Mouse (Mus musculus): Measurements from ENCODE around the gene Hck. TPM values are rescaled to one million over a fixed set of nuclear protein-coding genes. Genes with fewer than 3 reads are reported as not detected.

Gene Hck
- polyA plus RNA-seq, 1 experiment from 2014 or later: 4.9 TPM

GRCm38 (mm10) chr2:153117051-153117486 lies 8.8 kb downstream of the Hck start:
- Histone ChIP-seq H3K9me3 (replicated peaks; ENCODE audit: control insufficient read depth, low read length, poor library complexity, severe bottlenecking) (no peaks in the 10 kb centered on the region), H3K36me3 (ENCODE audit: control insufficient read depth, insufficient read depth, low read length) (no peaks in the 10 kb centered on the region), H3K27me3 (ENCODE audit: control insufficient read depth, insufficient read depth, low read depth, low read length) (no peaks in the 10 kb centered on the region), H3K4me3 (ENCODE audit: low read depth, low read length) (no peak overlapping the region), H3K4me1 (ENCODE audit: control insufficient read depth, insufficient read depth, low read length) (no peaks in the 10 kb centered on the region), H3K27ac (ENCODE audit: low read length) (no peak overlapping the region), H3K9ac (ENCODE audit: low read depth, low read length) (no peak overlapping the region), H3K4me2 (ENCODE audit: low read length) (no peak overlapping the region)
- no peak for ATAC-seq
- WGBS: 81% methylated on average over 7 of the region's 7 CpGs

DNA sequence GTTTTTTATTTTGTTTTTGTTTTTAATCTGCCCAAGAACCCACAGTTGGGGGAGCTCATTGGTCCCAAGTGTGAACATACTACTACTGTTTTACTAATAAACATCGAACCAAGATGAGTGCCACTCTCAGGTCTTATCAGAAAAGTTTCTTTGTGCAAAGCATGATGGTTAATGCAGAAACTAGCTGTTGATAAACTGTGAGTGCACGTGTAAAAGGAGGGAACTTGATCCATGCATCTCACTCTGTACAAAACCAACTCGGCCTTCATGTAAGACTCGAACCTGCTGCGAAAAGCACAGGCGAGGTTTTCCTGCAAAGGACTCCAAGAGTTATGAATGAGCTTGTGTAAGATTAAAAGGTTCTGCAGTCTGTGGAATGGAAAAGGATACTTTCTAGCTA lies 11.2 kb downstream of the Hck start:
- Histone ChIP-seq H3K27ac (ENCODE audit: low read length) (no peak overlapping the region), H3K9me3 (replicated peaks; ENCODE audit: control insufficient read depth, low read length, poor library complexity, severe bottlenecking) (no peaks in the 10 kb centered on the region), H3K27me3 (ENCODE audit: control insufficient read depth, insufficient read depth, low read depth, low read length) (no peaks in the 10 kb centered on the region), H3K4me1 (ENCODE audit: control insufficient read depth, insufficient read depth, low read length) (no peaks in the 10 kb centered on the region), H3K9ac (ENCODE audit: low read depth, low read length) (no peak overlapping the region), H3K4me2 (ENCODE audit: low read length) (no peak overlapping the region), H3K36me3 (ENCODE audit: control insufficient read depth, insufficient read depth, low read length) (no peaks in the 10 kb centered on the region), H3K4me3 (ENCODE audit: low read depth, low read length) (no peak overlapping the region)
- WGBS: 93% methylated on average over 6 of the region's 6 CpGs
- ATAC-seq: no peak

DNA sequence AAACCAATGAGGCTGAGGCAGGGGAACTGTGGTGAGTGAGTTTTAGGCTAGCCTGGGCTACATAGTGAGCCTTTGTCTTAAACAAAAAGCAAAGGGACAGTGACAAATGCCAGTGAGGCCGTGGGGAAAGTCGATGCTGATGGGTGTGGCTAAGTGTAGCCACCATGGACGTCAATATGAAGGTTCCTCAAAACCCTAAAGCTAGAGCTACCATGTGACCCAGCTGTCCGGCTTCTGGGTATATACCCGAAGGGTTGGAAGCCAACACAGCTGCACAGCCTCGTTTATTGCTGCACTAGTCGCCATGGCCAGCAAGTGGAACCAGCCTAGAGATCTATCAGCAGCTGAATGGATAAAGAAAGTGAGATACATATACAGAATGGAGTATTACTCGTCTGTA lies 11.9 kb downstream of the Hck start:
- WGBS: 73% methylated on average over 8 of the region's 8 CpGs
- Histone ChIP-seq H3K36me3 (ENCODE audit: control insufficient read depth, insufficient read depth, low read length) (no peaks in the 10 kb centered on the region), H3K4me3 (ENCODE audit: low read depth, low read length) (no peak overlapping the region), H3K4me1 (ENCODE audit: control insufficient read depth, insufficient read depth, low read length) (no peaks in the 10 kb centered on the region), H3K27me3 (ENCODE audit: control insufficient read depth, insufficient read depth, low read depth, low read length) (no peaks in the 10 kb centered on the region), H3K9ac (ENCODE audit: low read depth, low read length) (no peak overlapping the region), H3K9me3 (replicated peaks; ENCODE audit: control insufficient read depth, low read length, poor library complexity, severe bottlenecking) (no peaks in the 10 kb centered on the region), H3K4me2 (ENCODE audit: low read length) (no peak overlapping the region), H3K27ac (ENCODE audit: low read length) (no peak overlapping the region)
- ATAC-seq: no peak

- no peaks in the 10 kb centered on the region for H3K4me1 ChIP-seq (ENCODE audit: control insufficient read depth, insufficient read depth, low read length)
- H3K4me2 ChIP-seq (ENCODE audit: low read length): no peak overlapping the region
- H3K36me3 ChIP-seq (ENCODE audit: control insufficient read depth, insufficient read depth, low read length): no peaks in the 10 kb centered on the region
- H3K27ac ChIP-seq (ENCODE audit: low read length): no peak overlapping the region
- 64% methylated on average over 8 of the region's 8 CpGs for WGBS
- no peak for ATAC-seq
- no peak overlapping the region for H3K4me3 ChIP-seq (ENCODE audit: low read depth, low read length)
- H3K27me3 ChIP-seq (ENCODE audit: control insufficient read depth, insufficient read depth, low read depth, low read length): no peaks in the 10 kb centered on the region
- no peak overlapping the region for H3K9ac ChIP-seq (ENCODE audit: low read depth, low read length)
- H3K9me3 ChIP-seq (replicated peaks; ENCODE audit: control insufficient read depth, low read length, poor library complexity, severe bottlenecking): no peaks in the 10 kb centered on the region
Measured at GRCm38 (mm10) chr2:153121821-153122615, 13.8 kb downstream of the Hck start.

GRCm38 (mm10) chr2:153122701-153123100 lies 14.4 kb downstream of the Hck start:
- no peak overlapping the region for H3K27ac ChIP-seq (ENCODE audit: low read length)
- H3K27me3 ChIP-seq (ENCODE audit: control insufficient read depth, insufficient read depth, low read depth, low read length): no peaks in the 10 kb centered on the region
- no peak overlapping the region for H3K4me3 ChIP-seq (ENCODE audit: low read depth, low read length)
- H3K36me3 ChIP-seq (ENCODE audit: control insufficient read depth, insufficient read depth, low read length): no peaks in the 10 kb centered on the region
- no peaks in the 10 kb centered on the region for H3K9me3 ChIP-seq (replicated peaks; ENCODE audit: control insufficient read depth, low read length, poor library complexity, severe bottlenecking)
- H3K9ac ChIP-seq (ENCODE audit: low read depth, low read length): no peak overlapping the region
- ATAC-seq: no peak
- H3K4me1 ChIP-seq (ENCODE audit: control insufficient read depth, insufficient read depth, low read length): no peaks in the 10 kb centered on the region
- WGBS: 89% methylated on average over 7 of the region's 7 CpGs
- H3K4me2 ChIP-seq (ENCODE audit: low read length): no peak overlapping the region

GRCm38 (mm10) chr2:153125875-153126274 lies 17.6 kb downstream of the Hck start:
- no peak overlapping the region for H3K4me2 ChIP-seq (ENCODE audit: low read length)
- 56% methylated on average over 5 of the region's 5 CpGs for WGBS
- no peak for ATAC-seq
- H3K27ac ChIP-seq (ENCODE audit: low read length): no peak overlapping the region
- no peak overlapping the region for H3K9ac ChIP-seq (ENCODE audit: low read depth, low read length)
- H3K36me3 ChIP-seq (ENCODE audit: control insufficient read depth, insufficient read depth, low read length): no peaks in the 10 kb centered on the region
- no peaks in the 10 kb centered on the region for H3K4me1 ChIP-seq (ENCODE audit: control insufficient read depth, insufficient read depth, low read length)
- H3K4me3 ChIP-seq (ENCODE audit: low read depth, low read length): no peak overlapping the region
- H3K27me3 ChIP-seq (ENCODE audit: control insufficient read depth, insufficient read depth, low read depth, low read length): no peaks in the 10 kb centered on the region
- no peaks in the 10 kb centered on the region for H3K9me3 ChIP-seq (replicated peaks; ENCODE audit: control insufficient read depth, low read length, poor library complexity, severe bottlenecking)

DNA sequence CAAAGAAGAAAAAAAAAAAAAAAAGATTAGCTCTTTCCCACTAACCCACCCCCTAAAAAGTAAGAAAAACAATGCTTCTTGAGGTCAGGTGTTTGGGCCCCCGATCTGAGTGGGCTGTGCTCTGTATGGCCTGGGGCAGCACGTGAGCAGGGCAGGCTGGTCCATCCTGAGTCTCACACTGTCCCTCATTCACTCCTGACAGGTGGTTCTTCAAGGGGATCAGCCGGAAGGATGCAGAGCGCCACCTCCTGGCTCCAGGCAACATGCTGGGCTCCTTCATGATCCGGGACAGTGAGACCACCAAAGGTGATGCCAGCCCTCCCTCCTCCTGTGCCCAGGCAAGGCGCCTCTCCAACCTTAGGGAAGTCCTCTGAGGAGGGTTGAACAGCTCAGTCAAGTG lies 22.8 kb downstream of the Hck start:
- 15% methylated on average over 6 of the region's 6 CpGs for WGBS
- Histone ChIP-seq H3K27ac (ENCODE audit: low read length) (no peak overlapping the region), H3K27me3 (ENCODE audit: control insufficient read depth, insufficient read depth, low read depth, low read length) (no peaks in the 10 kb centered on the region), H3K4me2 (ENCODE audit: low read length) (no peak overlapping the region), H3K4me1 (ENCODE audit: control insufficient read depth, insufficient read depth, low read length) (no peaks in the 10 kb centered on the region), H3K36me3 (ENCODE audit: control insufficient read depth, insufficient read depth, low read length) (no peaks in the 10 kb centered on the region), H3K4me3 (ENCODE audit: low read depth, low read length) (no peak overlapping the region), H3K9ac (ENCODE audit: low read depth, low read length) (no peak overlapping the region), H3K9me3 (replicated peaks; ENCODE audit: control insufficient read depth, low read length, poor library complexity, severe bottlenecking) (no peaks in the 10 kb centered on the region)
- ATAC-seq: no peak

DNA sequence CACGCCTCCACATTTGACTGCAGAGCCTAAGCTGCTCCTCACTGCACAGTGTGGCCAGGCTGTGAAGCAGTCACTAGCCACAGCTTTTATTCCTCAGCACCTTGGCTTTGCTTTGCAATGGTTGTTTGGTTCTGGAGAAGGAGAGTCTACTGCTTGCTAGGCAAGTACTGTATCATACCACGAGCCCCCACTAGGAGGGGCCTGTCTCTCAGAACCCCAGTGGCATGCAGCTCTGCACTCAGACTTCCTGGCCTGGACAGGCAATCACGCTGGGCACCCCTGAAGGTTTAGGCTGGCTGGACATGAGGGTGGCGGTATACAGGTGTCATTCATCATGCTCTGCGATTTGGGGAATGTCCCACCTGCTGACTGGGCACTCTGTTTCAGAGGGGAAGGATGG lies 26.0 kb downstream of the Hck start:
- Histone ChIP-seq H3K4me2 (ENCODE audit: low read length) (no peak overlapping the region), H3K4me1 (ENCODE audit: control insufficient read depth, insufficient read depth, low read length) (no peaks in the 10 kb centered on the region), H3K36me3 (ENCODE audit: control insufficient read depth, insufficient read depth, low read length) (no peaks in the 10 kb centered on the region), H3K4me3 (ENCODE audit: low read depth, low read length) (no peak overlapping the region), H3K27me3 (ENCODE audit: control insufficient read depth, insufficient read depth, low read depth, low read length) (no peaks in the 10 kb centered on the region; the same call in 1 of the 2 replicates), H3K9me3 (replicated peaks; ENCODE audit: control insufficient read depth, low read length, poor library complexity, severe bottlenecking) (no peaks in the 10 kb centered on the region), H3K27ac (ENCODE audit: low read length) (no peak overlapping the region), H3K9ac (ENCODE audit: low read depth, low read length) (no peak overlapping the region)
- no peak for ATAC-seq
- 40% methylated on average over 5 of the region's 5 CpGs for WGBS

- WGBS: 55% methylated on average over 4 of the region's 4 CpGs
Measured at GRCm38 (mm10) chr2:153136211-153136610, 27.9 kb downstream of the Hck start.

More at GRCm38 (mm10) chr2:153136211-153136610, 27.9 kb downstream of the Hck start:
- H3K27ac ChIP-seq (ENCODE audit: low read length): no peak overlapping the region
- no peak overlapping the region for H3K4me2 ChIP-seq (ENCODE audit: low read length)
- no peaks in the 10 kb centered on the region; the same call in 1 of the 2 replicates for H3K27me3 ChIP-seq (ENCODE audit: control insufficient read depth, insufficient read depth, low read depth, low read length)
- no peak overlapping the region for H3K9ac ChIP-seq (ENCODE audit: low read depth, low read length)
- H3K36me3 ChIP-seq (ENCODE audit: control insufficient read depth, insufficient read depth, low read length): no peaks in the 10 kb centered on the region
- no peak for ATAC-seq
- no peaks in the 10 kb centered on the region for H3K4me1 ChIP-seq (ENCODE audit: control insufficient read depth, insufficient read depth, low read length)
- H3K4me3 ChIP-seq (ENCODE audit: low read depth, low read length): no peak overlapping the region
- no peaks in the 10 kb centered on the region for H3K9me3 ChIP-seq (replicated peaks; ENCODE audit: control insufficient read depth, low read length, poor library complexity, severe bottlenecking)
